Comparison of ENCODE assay signal across 9 mouse cellular contexts in genomic region chr1:193541934-193542580, GRCm38 (mm10).
A peak's percentile ranks its signal among the peaks of the same experiment; 100 is the strongest.
DNase-seq lines count a peak whose midpoint lies in the region; ATAC-seq and TF ChIP-seq lines count a peak whose summit lies in the region.
"Had no signal": no experiment of that assay in that cellular context is flagged by ENCODE, and none has a peak within 500 bp of the region (broad histone marks: within the 10 kb centered on the region; RNA-seq: fewer than 3 reads in every experiment).

No protein-coding gene starts in this region.

- H3K4me3 ChIP-seq in forebrain, embryonic 13.5 days, result no peak overlapping the region
- no peak overlapping the region for H3K4me3 ChIP-seq in forebrain, embryonic 11.5 days (ENCODE audit: low read depth, low read length)
- H3K4me3 ChIP-seq in limb, embryonic 10.5 days, result no peak overlapping the region
- H3K4me3 ChIP-seq in liver, postnatal 0 days (ENCODE audit: low read depth, low read length), result no peak overlapping the region
- H3K4me3 ChIP-seq: liver, embryonic 15.5 days had no signal

- H3K36me3 ChIP-seq in forebrain, embryonic 13.5 days (ENCODE audit: poor library complexity, severe bottlenecking), result no peaks in the 10 kb centered on the region
- no peaks in the 10 kb centered on the region for H3K36me3 ChIP-seq in forebrain, embryonic 11.5 days (ENCODE audit: control insufficient read depth, insufficient read depth, low read length)
- H3K36me3 ChIP-seq in limb, embryonic 10.5 days, result no peaks in the 10 kb centered on the region
- H3K36me3 ChIP-seq in liver, postnatal 0 days (replicated peaks; ENCODE audit: insufficient read depth, low read length), result no peaks in the 10 kb centered on the region
- H3K36me3 ChIP-seq: liver, embryonic 15.5 days had no signal

- TF ChIP-seq CTCF in liver, postnatal 0 days (IDR thresholded peaks at IDR 0.05; ENCODE audit: low read depth), result no peak

- peak; percentile 83 for ATAC-seq in forebrain, embryonic 13.5 days
- ATAC-seq in forebrain, embryonic 11.5 days (replicated peaks; ENCODE audit: low FRiP score), result no peak
- no peak for ATAC-seq in liver, postnatal 0 days

- no peak for TF ChIP-seq EP300 in liver, postnatal 0 days (IDR thresholded peaks at IDR 0.05; ENCODE audit: low read depth)

- peaks cover 31% of the 10 kb centered on the region for H3K4me1 ChIP-seq in forebrain, embryonic 13.5 days
- H3K4me1 ChIP-seq in forebrain, embryonic 11.5 days (replicated peaks; ENCODE audit: control insufficient read depth, insufficient read depth, low read length), result no peaks in the 10 kb centered on the region; the same call in 1 of the 2 replicates
- H3K4me1 ChIP-seq in limb, embryonic 10.5 days, result peaks cover 56% of the 10 kb centered on the region
- H3K4me1 ChIP-seq in liver, postnatal 0 days (ENCODE audit: insufficient read depth), result peaks cover 7% of the 10 kb centered on the region; the same call in 1 of the 2 replicates
- H3K4me1 ChIP-seq: liver, embryonic 15.5 days had no signal

- H3K9ac ChIP-seq in forebrain, embryonic 13.5 days, result no peak overlapping the region
- H3K9ac ChIP-seq in forebrain, embryonic 11.5 days (ENCODE audit: low read length), result no peak overlapping the region
- no peak overlapping the region for H3K9ac ChIP-seq in liver, postnatal 0 days (replicated peaks)
- H3K9ac ChIP-seq: liver, embryonic 15.5 days had no signal

- H3K9me3 ChIP-seq in forebrain, embryonic 13.5 days (replicated peaks), result no peaks in the 10 kb centered on the region
- H3K9me3 ChIP-seq in forebrain, embryonic 11.5 days (ENCODE audit: control insufficient read depth, low read length), result no peaks in the 10 kb centered on the region
- H3K9me3 ChIP-seq in limb, embryonic 10.5 days (replicated peaks), result no peaks in the 10 kb centered on the region
- H3K9me3 ChIP-seq in liver, postnatal 0 days (ENCODE audit: low read length), result no peaks in the 10 kb centered on the region
- H3K9me3 ChIP-seq: liver, embryonic 15.5 days had no signal

- H3K27me3 ChIP-seq in forebrain, embryonic 13.5 days, result no peaks in the 10 kb centered on the region
- H3K27me3 ChIP-seq in forebrain, embryonic 11.5 days (ENCODE audit: control insufficient read depth, insufficient read depth, low read length), result no peaks in the 10 kb centered on the region
- peaks cover 22% of the 10 kb centered on the region; the same call in 1 of the 2 replicates for H3K27me3 ChIP-seq in limb, embryonic 10.5 days (ENCODE audit: low read depth, poor library complexity, severe bottlenecking)
- no peaks in the 10 kb centered on the region for H3K27me3 ChIP-seq in liver, postnatal 0 days (ENCODE audit: insufficient read depth, low read length)
- H3K27me3 ChIP-seq: liver, embryonic 15.5 days had no signal

- H3K27ac ChIP-seq in forebrain, embryonic 13.5 days, result 0 out of 2 replicates have a peak overlapping the region, but pooled peaks have one; percentile 10
- no peak overlapping the region for H3K27ac ChIP-seq in forebrain, embryonic 11.5 days (ENCODE audit: low read depth, low read length)
- H3K27ac ChIP-seq in limb, embryonic 10.5 days, result peak overlapping the region; percentile 11; the same call in 1 of the 2 replicates
- no peak overlapping the region for H3K27ac ChIP-seq in liver, postnatal 0 days (ENCODE audit: low read depth)
- H3K27ac ChIP-seq: liver, embryonic 15.5 days had no signal

- H3K4me2 ChIP-seq in forebrain, embryonic 13.5 days, result peak overlapping the region; percentile 34
- H3K4me2 ChIP-seq in forebrain, embryonic 11.5 days (ENCODE audit: low read depth, low read length, severe bottlenecking), result no peak overlapping the region
- H3K4me2 ChIP-seq in liver, postnatal 0 days (ENCODE audit: low read depth, low read length), result no peak overlapping the region
- H3K4me2 ChIP-seq: liver, embryonic 15.5 days had no signal

- 23% methylated on average over 13 of the region's 13 CpGs for WGBS in forebrain, embryonic 13.5 days
- 24% methylated on average over 13 of the region's 13 CpGs for WGBS in forebrain, embryonic 11.5 days
- 23% methylated on average over 13 of the region's 13 CpGs for WGBS in limb, embryonic 10.5 days
- 54% methylated on average over 13 of the region's 13 CpGs for WGBS in liver, postnatal 0 days (ENCODE audit: insufficient replicate concordance)

- DNase-seq in forebrain, embryonic 11.5 days (ENCODE audit: low spot score), result no peak
- peak; percentile 45 to 48 for DNase-seq in right cerebral cortex, postnatal 10 days (ENCODE audit: low spot score in 2 of 2)
- no peak for DNase-seq in right cerebral cortex, postnatal 36 days (ENCODE audit: low spot score in 2 of 2)
- DNase-seq in limb, embryonic 10.5 days (ENCODE audit: low spot score), result no peak
- DNase-seq in thymus, postnatal 4 days, result peak; percentile 64
- DNase-seq in liver, postnatal 0 days, result no peak
- DNase-seq in Muller cell, postnatal 12 days (ENCODE audit: inconsistent ontology term), result no peak

Comparison
In these comparisons a context has a peak if more than half of its experiments do, and no peak if none do; other contexts are left out.
1. H3K27ac ChIP-seq: peak in forebrain, embryonic 13.5 days (single experiment) and limb, embryonic 10.5 days (single experiment); none in forebrain, embryonic 11.5 days (single experiment) and liver, postnatal 0 days (single experiment).
2. DNase-seq: peak in right cerebral cortex, postnatal 10 days (2 of 2) and thymus, postnatal 4 days (single experiment); none in forebrain, embryonic 11.5 days (single experiment), right cerebral cortex, postnatal 36 days (0 of 2), limb, embryonic 10.5 days (single experiment), liver, postnatal 0 days (single experiment) and Muller cell, postnatal 12 days (single experiment).